Mouse (Mus musculus): ENCODE measurements around the gene Gm4353.
A peak's percentile ranks its signal among the peaks of the same experiment; 100 is the strongest.
"Not testable (repeated sequence)": the region's sequence is repeated elsewhere in the genome, so short reads cannot be mapped to it uniquely, and the experiment has no call there.

The Gm4353 gene

DNA sequence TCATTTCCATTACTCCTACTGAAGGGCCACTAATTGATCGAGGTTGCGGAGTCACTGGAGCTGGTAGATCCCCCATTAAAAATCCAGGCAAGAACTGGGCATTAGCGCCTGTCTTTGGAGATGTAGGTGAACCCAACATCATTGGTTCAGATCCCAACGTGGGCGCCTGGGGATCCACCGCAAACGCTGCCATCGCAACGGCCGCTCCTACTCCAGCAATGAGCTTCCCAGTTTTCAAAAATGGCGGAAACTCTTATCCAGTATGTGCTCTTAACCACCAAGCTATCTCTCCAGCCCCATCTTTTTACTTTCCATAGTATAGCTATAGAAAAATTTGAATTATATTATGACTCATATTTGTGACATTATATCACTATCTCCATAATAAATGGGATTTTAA, at the start of gene Gm4353:
TSS of gene Gm4353 (minus strand) at position 270 of the 400 bp plus-strand sequence.
- not testable (repeated sequence) for DNase-seq (ENCODE audit: low read depth)

GRCm38 (mm10) chr7:116132078-116132477, 47.6 kb upstream of the Gm4353 start:
- peak; percentile 65 for DNase-seq (ENCODE audit: low read depth)

DNA sequence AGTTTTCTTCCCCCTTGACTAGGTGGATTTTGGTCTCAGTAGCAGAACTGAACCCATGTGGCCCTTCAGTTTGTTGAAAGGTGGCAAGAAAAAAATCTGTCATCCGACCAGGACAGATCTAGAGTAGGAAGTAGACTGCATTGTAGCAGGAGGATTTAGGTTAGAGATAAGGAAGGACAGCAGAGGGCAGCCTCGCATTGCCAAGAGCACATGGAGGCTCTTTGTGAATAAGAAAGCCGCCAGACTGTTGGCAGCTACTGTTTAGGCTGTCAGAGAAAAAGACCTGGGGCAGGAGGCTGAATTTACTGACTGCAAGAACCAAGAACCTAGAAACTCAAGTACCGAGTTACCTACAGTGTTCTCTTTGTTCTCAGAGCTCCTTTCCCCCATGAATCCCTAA, 47.0 kb upstream of the Gm4353 start:
- DNase-seq (ENCODE audit: low read depth) = no peak

- no peak for DNase-seq (ENCODE audit: low read depth)
These were observed 44.9 kb upstream of the Gm4353 start for GRCm38 (mm10) chr7:116129374-116129773.

DNA sequence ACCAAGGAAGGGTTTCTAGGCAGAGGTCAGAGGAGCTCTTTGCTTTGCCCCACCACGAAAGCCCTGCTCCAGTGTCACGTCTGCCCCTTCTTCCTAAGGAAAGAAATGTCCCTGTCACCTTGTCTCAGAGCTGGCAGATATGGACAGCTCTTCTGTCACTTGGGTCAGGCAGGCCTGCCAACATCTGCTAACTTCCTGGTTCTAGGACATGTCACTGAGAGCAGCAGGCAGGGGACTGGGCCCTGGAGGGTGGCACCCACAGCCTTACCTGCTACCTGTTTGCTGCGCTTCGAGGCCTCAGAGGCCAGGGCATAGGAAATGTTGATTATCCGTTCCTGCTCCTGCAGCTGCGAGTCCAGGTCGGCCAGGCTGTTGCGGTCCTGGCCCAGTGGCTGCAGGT, 43.9 kb upstream of the Gm4353 start:
- DNase-seq (ENCODE audit: low read depth) = no peak

DNA sequence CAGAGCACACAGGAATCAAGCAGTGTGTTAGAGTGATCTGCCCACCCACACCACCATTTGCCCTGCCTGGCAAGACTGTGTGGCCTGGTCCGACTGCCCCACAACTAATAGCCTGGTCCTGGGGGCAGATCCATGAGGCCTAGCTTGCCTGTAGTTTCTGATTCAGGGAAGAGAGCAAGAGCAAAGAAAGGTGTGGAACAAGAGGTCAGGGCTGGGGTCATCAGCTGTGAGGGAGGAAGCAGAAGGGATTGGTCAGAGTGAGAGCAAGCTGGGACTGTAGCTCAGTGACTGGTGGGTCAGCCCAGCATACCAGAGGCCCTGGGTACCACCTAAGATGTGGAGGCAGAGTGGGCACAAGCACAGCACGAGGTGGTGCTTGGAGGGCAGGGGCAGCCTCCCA, 42.6 kb upstream of the Gm4353 start:
- DNase-seq (ENCODE audit: low read depth) = no peak

DNA sequence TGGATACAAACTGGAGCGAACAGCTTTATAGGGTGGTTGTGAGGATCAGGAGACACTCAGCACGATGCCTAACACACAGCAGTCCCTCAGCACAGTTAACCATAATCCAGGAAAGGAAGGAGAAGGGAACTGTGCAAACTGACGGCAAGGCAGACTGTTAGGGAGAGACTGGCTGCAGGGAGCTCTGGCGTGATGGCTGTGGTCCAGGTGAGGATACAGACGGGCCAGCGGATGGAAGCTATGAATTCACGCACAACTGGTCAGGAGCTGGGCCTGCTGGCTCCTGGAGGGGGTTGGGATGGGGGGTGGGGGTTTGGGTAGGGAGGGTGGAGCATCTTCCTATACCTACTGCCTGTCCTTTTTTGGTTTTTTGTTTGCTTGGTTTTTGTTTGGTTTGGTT, 41.2 kb upstream of the Gm4353 start:
- no peak for DNase-seq (ENCODE audit: low read depth)

- DNase-seq (ENCODE audit: low read depth) = no peak
These were observed 39.6 kb upstream of the Gm4353 start for GRCm38 (mm10) chr7:116124057-116124456.

GRCm38 (mm10) chr7:116123597-116123985, 39.2 kb upstream of the Gm4353 start:
- DNase-seq (ENCODE audit: low read depth) = no peak

- no peak for DNase-seq (ENCODE audit: low read depth)
These were observed 38.7 kb upstream of the Gm4353 start for GRCm38 (mm10) chr7:116122981-116123596.

- no peak for DNase-seq (ENCODE audit: low read depth)
These were observed 36.8 kb upstream of the Gm4353 start for GRCm38 (mm10) chr7:116121202-116121601.

GRCm38 (mm10) chr7:116120737-116121136, 36.3 kb upstream of the Gm4353 start:
- DNase-seq (ENCODE audit: low read depth) = no peak

GRCm38 (mm10) chr7:116119306-116119857, 34.9 kb upstream of the Gm4353 start:
- no peak for DNase-seq (ENCODE audit: low read depth)

GRCm38 (mm10) chr7:116115991-116116390, 31.6 kb upstream of the Gm4353 start:
- DNase-seq (ENCODE audit: low read depth) = no peak

DNA sequence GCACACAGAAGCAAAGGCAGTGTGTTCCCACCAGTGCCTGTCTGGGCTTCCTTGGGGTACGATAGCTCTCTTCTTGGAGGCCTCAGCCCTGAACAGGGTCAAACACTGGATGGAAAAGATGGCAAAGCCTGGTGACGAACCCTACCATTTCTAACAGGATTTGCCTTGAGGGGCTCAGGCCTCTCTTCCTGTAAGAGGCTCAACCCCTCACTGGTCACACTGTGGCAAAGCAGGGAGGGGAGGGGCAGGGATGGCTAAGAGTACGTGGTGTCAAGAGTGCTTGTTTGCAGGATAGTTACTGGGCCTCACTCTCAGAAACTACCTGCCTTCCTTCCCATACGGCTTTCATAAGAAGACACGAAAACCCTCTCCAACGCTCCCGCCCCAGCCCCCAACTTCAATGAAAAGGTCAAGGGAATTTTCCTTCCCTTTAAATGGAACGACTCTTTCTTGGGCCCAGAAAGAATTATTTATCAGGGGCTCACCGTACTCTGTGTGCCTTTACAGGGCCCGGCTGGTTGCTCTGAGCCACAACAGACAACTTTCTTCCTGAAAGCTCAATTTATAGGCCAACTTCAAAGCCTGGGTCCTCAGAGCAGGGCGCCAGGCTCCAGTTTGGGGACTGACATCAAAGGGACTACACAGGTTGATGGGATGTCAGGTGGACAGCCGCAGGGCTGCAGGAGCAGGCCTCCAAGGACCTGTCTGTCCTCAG, 30.9 kb upstream of the Gm4353 start:
- DNase-seq (ENCODE audit: low read depth) = no peak

GRCm38 (mm10) chr7:116111546-116111945, 27.1 kb upstream of the Gm4353 start:
- no peak for DNase-seq (ENCODE audit: low read depth)

- no peak for DNase-seq (ENCODE audit: low read depth)
These were observed 26.2 kb upstream of the Gm4353 start for GRCm38 (mm10) chr7:116110661-116111060.

GRCm38 (mm10) chr7:116103091-116103490, 18.7 kb upstream of the Gm4353 start:
- DNase-seq (ENCODE audit: low read depth) = no peak

GRCm38 (mm10) chr7:116099952-116100528, 15.6 kb upstream of the Gm4353 start:
- no peak for DNase-seq (ENCODE audit: low read depth)

- DNase-seq (ENCODE audit: low read depth) = peak; percentile 48
These were observed 9.0 kb upstream of the Gm4353 start for GRCm38 (mm10) chr7:116093466-116093850.

DNA sequence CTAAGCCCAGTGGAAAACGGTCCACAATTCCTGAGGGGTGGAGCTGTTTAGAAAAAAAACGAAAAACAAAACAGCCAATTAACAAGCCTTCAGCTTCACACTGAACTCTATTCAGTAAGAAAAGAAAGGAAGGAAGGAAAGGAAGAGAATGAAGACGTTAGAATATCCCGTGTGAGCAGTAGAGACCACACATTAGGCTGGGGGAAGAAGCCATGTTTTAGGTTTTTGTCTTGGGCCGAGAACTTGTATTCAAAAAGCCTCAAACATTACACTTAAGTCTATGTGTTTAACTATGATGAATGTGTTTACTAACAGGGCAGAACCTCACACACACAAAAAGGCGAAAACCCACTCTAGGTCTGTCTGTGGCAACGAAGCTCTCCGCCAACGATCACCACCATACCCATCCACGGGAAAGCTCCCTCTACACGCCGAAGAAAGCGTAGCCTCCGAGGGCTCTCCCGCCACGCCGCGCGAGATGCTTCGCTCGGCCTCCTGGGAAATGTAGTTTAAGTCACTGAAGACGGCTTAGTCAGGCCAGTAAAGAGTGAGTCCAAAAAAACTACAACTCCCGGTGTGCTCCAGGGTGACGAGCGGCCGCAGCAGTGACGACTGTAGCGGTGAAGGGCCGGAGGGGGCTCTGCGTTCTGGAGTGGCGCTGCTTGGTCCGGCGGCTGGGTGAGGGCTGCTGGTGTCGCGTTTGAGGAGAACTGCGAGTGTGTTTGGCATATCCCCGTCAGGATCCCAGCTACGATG, 8.5 kb upstream of the Gm4353 start:
- peak; percentile 89 for DNase-seq (ENCODE audit: low read depth)

DNA sequence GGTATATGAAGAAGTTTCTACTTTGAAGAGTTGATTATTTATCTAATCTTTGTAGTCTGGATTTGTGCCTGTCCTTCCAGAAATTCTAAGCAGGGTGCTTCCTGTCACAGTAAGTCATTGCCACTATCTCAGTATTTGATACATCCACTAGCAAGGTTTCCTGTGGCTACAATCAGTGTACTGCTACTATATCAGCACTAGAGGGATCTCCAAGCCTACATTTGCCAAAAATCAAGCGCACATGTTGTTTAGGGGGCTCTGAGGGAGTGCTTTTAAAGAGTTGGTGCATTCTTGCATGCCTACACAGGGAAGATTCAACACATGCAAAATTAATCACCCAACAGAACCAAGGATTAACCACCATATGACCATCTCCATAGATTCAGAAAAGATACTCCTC, 23.7 kb downstream of the Gm4353 start:
- no peak for DNase-seq (ENCODE audit: low read depth)
